Mouse (Mus musculus) megakaryocyte, embryonic 14.5 days (primary cell): ENCODE measurements around the gene Ppm1m. TPM values are rescaled to one million over a fixed set of nuclear protein-coding genes. Genes with fewer than 3 reads are reported as not detected.

ENCODE experiments used
- H3K27me3 ChIP-seq: replicated peaks from 2 replicates; pipeline ENCODE3; 2012; ENCODE audit warnings: inconsistent platforms
- H3K36me3 ChIP-seq: replicated peaks from 2 replicates; pipeline ENCODE3; 2012; ENCODE audit warnings: low read length, inconsistent platforms, mixed read lengths
- H3K4me1 ChIP-seq: 2 replicates; pipeline ENCODE4 v1.6.1; 2012; ENCODE audit warnings: inconsistent platforms
- H3K4me3 ChIP-seq: replicated peaks from 2 replicates; pipeline ENCODE3; 2012; ENCODE audit warnings: moderate library complexity, mild to moderate bottlenecking, inconsistent platforms
- H3K9me3 ChIP-seq: 2 replicates; pipeline ENCODE4 v1.6.1; 2012; ENCODE audit warnings: inconsistent platforms
- FLI1 ChIP-seq: IDR thresholded peaks from 2 replicates; pipeline ENCODE4 v1.6.1; 2012; ENCODE audit warnings: low read length, inconsistent platforms, mixed read lengths
- GATA1 ChIP-seq: IDR thresholded peaks from 3 replicates; pipeline ENCODE4 v1.6.1; 2012; ENCODE audit warnings: mixed read lengths, low read length, inconsistent platforms, borderline replicate concordance
- polyA plus RNA-seq: library from polyadenylated mRNA; stranded (reverse); fragments of >175 nt; gene quantifications from 2 replicates; pipeline ENCODE4 v1.2.3, GENCODE M21; 2012; ENCODE audit warnings: low replicate concordance; ENCODE audit not compliant: insufficient read depth

The Ppm1m gene
- polyA plus RNA-seq, 1 experiment: 8.2 TPM

- Histone ChIP-seq H3K27me3 (no peaks in the 10 kb centered on the region), H3K36me3 (peaks cover 59% of the 10 kb centered on the region), H3K9me3 (no peaks in the 10 kb centered on the region), H3K4me1 (peaks cover 83% of the 10 kb centered on the region), H3K4me3 (peak overlapping the region; percentile 89)
- no peak for TF ChIP-seq GATA1
- TF ChIP-seq FLI1: no peak
These were observed 6.3 kb upstream of the Ppm1m start for GRCm38 (mm10) chr9:106205713-106206290.

DNA sequence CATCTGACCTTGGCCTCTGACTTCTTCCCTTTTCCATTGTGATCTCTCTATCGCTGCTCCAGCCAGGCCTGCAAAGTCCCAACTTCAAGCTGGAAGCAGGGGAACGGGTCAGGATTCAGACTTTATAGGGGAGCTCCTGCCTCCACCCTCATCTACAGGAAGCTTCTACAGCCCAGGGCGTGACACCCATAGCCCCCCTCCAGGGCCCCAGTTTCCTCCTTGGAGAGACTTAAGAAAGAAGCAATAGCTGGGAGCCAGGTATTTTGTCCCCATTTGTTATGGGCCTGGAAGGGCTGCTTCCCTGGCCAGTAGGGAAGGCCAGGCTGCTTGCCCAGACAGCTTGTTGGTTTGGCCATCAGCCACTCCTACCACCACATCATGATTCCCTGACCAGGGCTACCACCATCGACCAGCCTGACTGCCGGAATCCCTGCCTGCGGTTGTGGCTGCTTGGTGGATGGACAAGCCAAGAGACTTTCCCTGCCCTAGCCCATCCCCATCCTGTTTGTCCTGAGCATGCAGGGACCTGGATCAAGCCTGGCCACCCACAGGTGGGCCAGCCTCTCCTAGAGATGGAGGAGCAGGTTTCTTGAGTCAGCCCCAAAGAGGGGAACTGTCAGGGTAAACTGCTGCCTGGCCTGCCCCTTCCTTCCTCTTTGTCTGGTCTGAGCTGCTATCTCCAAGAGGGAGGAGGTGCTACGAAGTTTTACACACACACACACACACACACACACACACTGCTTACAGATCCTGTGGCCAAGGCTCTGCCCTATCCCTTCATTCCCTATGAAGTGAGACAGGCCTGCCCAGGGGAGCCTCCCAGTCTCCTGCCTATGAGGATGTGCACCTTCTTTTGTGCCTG lies 4.7 kb upstream of the Ppm1m start:
- no peaks in the 10 kb centered on the region for H3K9me3 ChIP-seq
- no peaks in the 10 kb centered on the region for H3K27me3 ChIP-seq
- peaks cover 86% of the 10 kb centered on the region for H3K4me1 ChIP-seq
- no peak for TF ChIP-seq FLI1
- no peak for TF ChIP-seq GATA1
- peak overlapping the region; percentile 100 for H3K4me3 ChIP-seq
- peaks cover 43% of the 10 kb centered on the region for H3K36me3 ChIP-seq

- TF ChIP-seq GATA1: no peak
- TF ChIP-seq FLI1: no peak
- Histone ChIP-seq H3K27me3 (no peaks in the 10 kb centered on the region), H3K4me1 (peaks cover 84% of the 10 kb centered on the region), H3K9me3 (no peaks in the 10 kb centered on the region), H3K4me3 (peak within 1 kb of the TSS; percentile 100), H3K36me3 (peaks cover 31% of the 10 kb centered on the region)
These were observed 3.5 kb upstream of the Ppm1m start, which contains the start of gene Twf2 for GRCm38 (mm10) chr9:106202819-106203636. TSS of gene Twf2 (plus strand) at chr9:106203108.

DNA sequence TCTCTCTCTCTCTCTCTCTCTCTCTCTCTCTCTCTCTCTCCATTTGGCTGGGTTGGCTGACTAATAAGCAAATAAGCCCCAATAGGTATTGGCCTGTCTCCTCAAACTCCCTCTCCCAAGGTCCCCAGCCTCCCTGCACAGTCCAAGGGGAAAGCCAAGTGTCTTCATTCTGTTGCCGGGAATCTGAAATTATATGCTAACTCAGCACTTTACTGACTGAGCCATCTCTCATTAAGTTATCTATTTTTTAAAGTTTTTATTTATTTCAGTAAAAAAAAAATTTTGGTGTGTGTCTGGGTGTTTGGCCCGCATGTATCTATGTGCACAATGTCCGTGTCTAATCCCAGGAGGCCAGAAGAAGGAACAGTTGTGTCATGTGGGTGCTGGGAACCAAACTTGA lies 2.3 kb upstream of the Ppm1m start:
- no peak for TF ChIP-seq GATA1
- TF ChIP-seq FLI1: no peak
- Histone ChIP-seq H3K27me3 (no peaks in the 10 kb centered on the region), H3K9me3 (no peaks in the 10 kb centered on the region), H3K4me3 (peak overlapping the region; percentile 100), H3K4me1 (peaks cover 77% of the 10 kb centered on the region), H3K36me3 (peaks cover 29% of the 10 kb centered on the region)

DNA sequence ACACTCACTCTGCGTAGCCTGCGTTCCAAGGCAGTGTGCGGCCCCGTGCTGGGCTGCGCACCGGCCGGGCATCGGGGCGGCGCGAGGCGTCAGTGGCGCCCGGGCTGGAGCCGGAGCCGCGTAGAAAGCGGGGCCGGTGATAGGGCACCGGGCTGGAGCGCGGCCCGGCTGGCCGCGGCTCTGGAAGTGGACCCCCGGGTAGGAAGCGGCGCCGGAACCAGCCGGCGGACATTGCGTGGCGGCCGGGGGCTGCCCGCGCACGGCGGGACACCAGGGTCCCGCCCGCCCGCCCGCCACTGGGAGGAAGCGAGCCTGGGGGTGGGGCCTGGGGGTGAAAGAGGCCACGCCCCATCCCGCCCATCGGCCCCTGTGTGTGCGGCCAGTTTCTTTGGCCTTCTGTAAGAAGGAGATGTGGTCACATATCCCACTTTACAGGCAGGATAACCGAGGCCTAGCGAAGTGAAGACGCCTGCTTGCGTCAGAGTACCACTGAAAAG lies 536 bp downstream of the Ppm1m start:
- H3K4me1 ChIP-seq: peaks cover 48% of the 10 kb centered on the region

DNA sequence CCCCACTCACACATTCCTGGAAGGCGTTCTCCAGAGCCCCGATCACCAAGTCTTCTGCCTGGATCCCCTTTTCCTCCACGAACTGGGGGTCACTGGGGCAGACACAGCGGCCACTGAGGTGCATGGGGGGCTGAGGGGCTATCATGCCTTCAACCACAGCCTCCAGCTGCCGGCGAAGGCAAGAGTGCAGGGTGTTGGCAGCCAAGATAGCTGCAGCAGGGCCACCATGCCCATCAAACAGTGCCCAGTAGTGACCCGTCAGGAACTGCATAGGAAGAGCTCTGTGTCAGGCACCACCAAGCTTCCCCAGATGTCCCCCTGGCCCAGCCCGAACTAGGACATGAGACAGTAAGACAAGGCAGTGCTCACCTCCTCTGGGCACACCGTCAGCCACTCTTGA lies 1.8 kb downstream of the Ppm1m start:
- peaks cover 46% of the 10 kb centered on the region for H3K4me1 ChIP-seq
- H3K4me3 ChIP-seq: no peak overlapping the region
- H3K36me3 ChIP-seq: peaks cover 41% of the 10 kb centered on the region

More for the DNA sequence above, 536 bp downstream of the Ppm1m start:
- peak overlapping the region; percentile 92 for H3K4me3 ChIP-seq
- H3K27me3 ChIP-seq: no peaks in the 10 kb centered on the region
- TF ChIP-seq GATA1 (no peak), FLI1 (no peak)
- H3K36me3 ChIP-seq: peaks cover 35% of the 10 kb centered on the region
- H3K9me3 ChIP-seq: no peaks in the 10 kb centered on the region

GRCm38 (mm10) chr9:106197081-106197713 lies 2.3 kb downstream of the Ppm1m start:
- Histone ChIP-seq H3K4me3 (no peak overlapping the region), H3K4me1 (peaks cover 49% of the 10 kb centered on the region), H3K36me3 (peaks cover 46% of the 10 kb centered on the region), H3K9me3 (no peaks in the 10 kb centered on the region), H3K27me3 (no peaks in the 10 kb centered on the region)
- TF ChIP-seq FLI1: no peak
- no peak for TF ChIP-seq GATA1

More for the DNA sequence above, 1.8 kb downstream of the Ppm1m start:
- Histone ChIP-seq H3K9me3 (no peaks in the 10 kb centered on the region), H3K27me3 (no peaks in the 10 kb centered on the region)
- TF ChIP-seq FLI1 (no peak), GATA1 (no peak)

DNA sequence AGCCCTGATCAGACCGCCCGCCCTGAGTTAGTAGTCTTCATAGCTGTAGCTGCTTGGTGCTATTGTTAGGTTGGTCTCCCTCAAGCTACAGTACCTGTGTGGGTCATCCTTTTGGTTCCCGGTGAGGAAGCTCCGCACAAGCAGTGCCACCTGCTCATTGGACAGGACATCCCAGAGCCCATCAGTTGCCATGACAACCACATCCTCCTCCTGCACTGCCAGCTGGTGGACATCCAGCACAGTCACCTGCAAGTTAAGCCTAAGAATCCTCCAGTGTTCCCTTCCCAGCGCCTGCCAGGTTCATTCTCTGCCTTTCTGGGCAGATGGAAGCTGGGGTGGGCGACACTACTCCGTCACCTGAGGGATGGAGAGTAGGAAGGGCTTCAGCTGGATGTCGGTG lies 3.9 kb downstream of the Ppm1m start:
- peaks cover 61% of the 10 kb centered on the region for H3K36me3 ChIP-seq
- peaks cover 42% of the 10 kb centered on the region for H3K4me1 ChIP-seq
- H3K27me3 ChIP-seq: no peaks in the 10 kb centered on the region
- no peak overlapping the region for H3K4me3 ChIP-seq
- no peaks in the 10 kb centered on the region for H3K9me3 ChIP-seq
- no peak for TF ChIP-seq FLI1

GRCm38 (mm10) chr9:106193930-106194807 lies 5.4 kb downstream of the Ppm1m start:
- no peaks in the 10 kb centered on the region for H3K27me3 ChIP-seq
- peaks cover 76% of the 10 kb centered on the region for H3K36me3 ChIP-seq
- H3K4me1 ChIP-seq: peaks cover 27% of the 10 kb centered on the region
- no peak for TF ChIP-seq FLI1
- TF ChIP-seq GATA1: no peak
- H3K4me3 ChIP-seq: no peak overlapping the region
- H3K9me3 ChIP-seq: no peaks in the 10 kb centered on the region
